Mouse (Mus musculus) forebrain, embryonic 10.5 days (tissue): ENCODE data around the gene Atp6v0d1. TPM values are rescaled to one million over a fixed set of nuclear protein-coding genes. Genes with fewer than 3 reads are reported as not detected.

Experiments
- DNase-seq: peaks from one replicate; pipeline ENCODE4 v3.0.0-alpha.2; 2017; ENCODE audit warnings: low spot score; ENCODE audit errors: extremely low spot score
- H3K27ac ChIP-seq: fragments of 300-500 bp; sonication (generic); 2 replicates; pipeline ENCODE4 v1.5.1; 2016; ENCODE audit warnings: mild to moderate bottlenecking
- H3K27me3 ChIP-seq: fragments of 300-500 bp; sonication (generic); 2 replicates; pipeline ENCODE4 v1.6.1; 2016; ENCODE audit warnings: mild to moderate bottlenecking; ENCODE audit not compliant: poor library complexity, severe bottlenecking
- H3K36me3 ChIP-seq: fragments of 300-500 bp; sonication (generic); replicated peaks from 2 replicates; pipeline ENCODE4 v1.6.1; 2016; ENCODE audit warnings: mild to moderate bottlenecking, moderate library complexity
- H3K4me1 ChIP-seq: fragments of 300-500 bp; sonication (generic); 2 replicates; pipeline ENCODE4 v1.6.1; 2016
- H3K4me3 ChIP-seq: fragments of 300-500 bp; sonication (generic); 2 replicates; pipeline ENCODE4 v1.5.1; 2016; ENCODE audit warnings: mild to moderate bottlenecking, moderate library complexity
- H3K9me3 ChIP-seq: fragments of 300-500 bp; sonication (generic); 2 replicates; pipeline ENCODE4 v1.6.1; 2016; ENCODE audit warnings: mild to moderate bottlenecking, moderate library complexity
- WGBS: fragments of 180-500 bp; shearing (Covaris S2); methylation state at CpG from one replicate; pipeline ENCODE4 v1.1.7; 2016; 5-methylcytosine and 5-hydroxymethylcytosine counted together
- polyA plus RNA-seq: library from polyadenylated mRNA; unstranded; fragments of >200 nt; fragmentation: Nextera tagmentation; extraction: Ambion mirVana; gene quantifications from 2 replicates; pipeline ENCODE4 v1.2.1, GENCODE M21; 2016

Gene Atp6v0d1
- polyA plus RNA-seq, 1 experiment from 2014 or later: 73.4 TPM

DNA sequence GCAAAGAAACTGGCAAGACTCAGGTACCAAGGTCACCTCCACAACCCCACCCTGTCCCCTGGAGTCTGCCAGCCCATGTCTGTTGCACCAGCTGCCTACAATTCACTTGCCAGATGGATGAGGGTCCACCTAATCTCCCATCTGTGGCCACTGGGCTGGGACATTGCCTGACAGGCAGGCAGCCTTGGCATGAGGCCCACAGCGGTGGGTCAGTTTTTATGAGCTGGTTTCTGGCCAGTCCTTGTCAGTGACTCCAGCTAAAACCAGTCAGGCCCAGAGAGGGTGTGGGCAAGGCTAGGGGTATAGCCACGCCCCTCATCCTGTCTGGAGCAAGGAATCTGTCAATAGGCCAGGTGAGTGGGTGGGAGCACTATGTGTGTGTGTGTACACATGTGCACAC lies 38.7 kb downstream of the Atp6v0d1 start:
- H3K36me3 ChIP-seq: peaks cover 54% of the 10 kb centered on the region
- H3K27ac ChIP-seq: no peak overlapping the region
- whole genome bisulfite sequencing: 93% methylated on average over 2 of the region's 2 CpGs
- H3K9me3 ChIP-seq: no peaks in the 10 kb centered on the region
- DNase-seq: no peak
- H3K4me1 ChIP-seq: peaks cover 26% of the 10 kb centered on the region
- H3K4me3 ChIP-seq: no peak overlapping the region
- no peaks in the 10 kb centered on the region for H3K27me3 ChIP-seq

DNA sequence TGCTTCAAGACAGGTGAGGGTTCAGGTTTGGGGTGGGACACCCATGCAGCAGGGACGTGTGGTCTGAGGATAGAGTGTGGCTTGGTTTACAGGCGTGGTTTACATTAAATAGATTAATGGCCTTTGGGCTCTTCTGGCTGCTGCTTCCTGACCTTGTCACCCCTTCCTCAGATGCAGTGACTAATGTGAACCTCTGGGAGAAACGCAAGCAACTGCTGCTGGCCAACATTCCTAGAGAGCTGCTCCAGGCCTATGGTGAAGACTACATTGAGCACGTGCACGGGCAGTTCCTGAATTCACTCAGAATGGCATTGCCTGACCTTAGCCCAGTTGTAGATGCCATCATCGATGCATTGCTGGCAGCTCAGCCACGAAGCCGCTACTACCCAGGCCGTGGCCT lies 43.0 kb downstream of the Atp6v0d1 start:
- 83% methylated on average over 9 of the region's 9 CpGs for WGBS
- no peaks in the 10 kb centered on the region for H3K9me3 ChIP-seq

GRCm38 (mm10) chr8:105521995-105522769 lies 43.7 kb downstream of the Atp6v0d1 start:
- peaks cover 63% of the 10 kb centered on the region for H3K4me1 ChIP-seq
- 86% methylated on average over 21 of the region's 21 CpGs for WGBS
- peak overlapping the region; percentile 89; the same call in 1 of the 2 replicates for H3K27ac ChIP-seq
- H3K36me3 ChIP-seq: peaks cover 38% of the 10 kb centered on the region
- no peak for DNase-seq
- no peaks in the 10 kb centered on the region for H3K9me3 ChIP-seq
- peaks cover 31% of the 10 kb centered on the region for H3K27me3 ChIP-seq
- H3K4me3 ChIP-seq: no peak overlapping the region

More for the DNA sequence above, 43.0 kb downstream of the Atp6v0d1 start:
- no peak overlapping the region for H3K27ac ChIP-seq
- H3K27me3 ChIP-seq: peaks cover 24% of the 10 kb centered on the region
- no peak for DNase-seq
- peaks cover 39% of the 10 kb centered on the region for H3K36me3 ChIP-seq
- H3K4me3 ChIP-seq: no peak overlapping the region
- peaks cover 56% of the 10 kb centered on the region for H3K4me1 ChIP-seq

- peak; percentile 57 for DNase-seq
- Histone ChIP-seq H3K36me3 (peaks cover 35% of the 10 kb centered on the region), H3K4me1 (peaks cover 73% of the 10 kb centered on the region), H3K4me3 (peak overlapping the region; percentile 75), H3K27me3 (peaks cover 43% of the 10 kb centered on the region), H3K9me3 (no peaks in the 10 kb centered on the region), H3K27ac (peak overlapping the region; percentile 89)
- WGBS: 1% methylated on average over 3 of the region's 3 CpGs
Measured at GRCm38 (mm10) chr8:105521061-105521460, 44.8 kb downstream of the Atp6v0d1 start.

GRCm38 (mm10) chr8:105520521-105520920 lies 45.3 kb downstream of the Atp6v0d1 start:
- DNase-seq: no peak
- H3K27me3 ChIP-seq: peaks cover 48% of the 10 kb centered on the region
- H3K36me3 ChIP-seq: peaks cover 35% of the 10 kb centered on the region
- peak overlapping the region; percentile 75 for H3K4me3 ChIP-seq
- H3K9me3 ChIP-seq: no peaks in the 10 kb centered on the region
- peaks cover 77% of the 10 kb centered on the region for H3K4me1 ChIP-seq
- peak overlapping the region; percentile 89 for H3K27ac ChIP-seq
- 23% methylated on average over 5 of the region's 5 CpGs for WGBS

- WGBS: 2% methylated on average over 2 of the region's 2 CpGs
- DNase-seq: no peak
- Histone ChIP-seq H3K9me3 (no peaks in the 10 kb centered on the region), H3K36me3 (peaks cover 26% of the 10 kb centered on the region), H3K27ac (peak overlapping the region; percentile 89), H3K4me1 (peaks cover 77% of the 10 kb centered on the region), H3K4me3 (peak overlapping the region; percentile 75), H3K27me3 (peaks cover 57% of the 10 kb centered on the region)
Measured at GRCm38 (mm10) chr8:105519591-105519990, 46.3 kb downstream of the Atp6v0d1 start.

- Histone ChIP-seq H3K9me3 (no peaks in the 10 kb centered on the region), H3K36me3 (peaks cover 18% of the 10 kb centered on the region), H3K4me1 (peaks cover 81% of the 10 kb centered on the region), H3K4me3 (peak within 1 kb of the TSS; percentile 75), H3K27ac (peak within 1 kb of the TSS; percentile 89), H3K27me3 (peaks cover 66% of the 10 kb centered on the region)
- peak; percentile 60 for DNase-seq
- WGBS: under 1% methylated on average over 68 of the region's 68 CpGs
Measured at GRCm38 (mm10) chr8:105518436-105519313, 47.2 kb downstream of the Atp6v0d1 start, which contains the start of gene Hsd11b2. Gene Hsd11b2 (plus strand): TSS chr8:105518755.

DNA sequence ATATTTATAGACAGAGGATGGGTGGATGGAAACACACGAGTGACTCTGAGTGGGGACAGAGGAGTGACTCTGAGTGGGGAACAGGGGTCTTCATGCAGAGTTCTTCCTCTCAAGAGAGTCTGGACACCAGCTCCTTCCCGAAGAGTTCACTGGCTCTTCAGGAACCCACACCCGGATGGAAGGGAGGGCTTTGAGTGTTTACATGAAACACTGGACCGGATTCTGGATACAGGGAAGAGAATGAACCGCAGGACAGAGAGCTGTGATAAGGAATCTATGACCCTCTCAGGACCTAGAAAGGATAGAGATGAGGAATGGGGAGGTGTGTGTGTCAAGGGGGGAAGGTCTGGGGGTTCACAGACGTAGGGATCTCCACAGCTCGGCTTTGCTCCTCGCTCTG lies 48.5 kb downstream of the Atp6v0d1 start:
- no peak for DNase-seq
- no peaks in the 10 kb centered on the region for H3K9me3 ChIP-seq
- H3K27me3 ChIP-seq: peaks cover 66% of the 10 kb centered on the region
- no peak overlapping the region for H3K4me3 ChIP-seq
- H3K27ac ChIP-seq: 0 out of 2 replicates have a peak overlapping the region, but pooled peaks have one; percentile 89
- peaks cover 5% of the 10 kb centered on the region for H3K36me3 ChIP-seq
- H3K4me1 ChIP-seq: peaks cover 72% of the 10 kb centered on the region
- 48% methylated on average over 8 of the region's 8 CpGs for WGBS

DNA sequence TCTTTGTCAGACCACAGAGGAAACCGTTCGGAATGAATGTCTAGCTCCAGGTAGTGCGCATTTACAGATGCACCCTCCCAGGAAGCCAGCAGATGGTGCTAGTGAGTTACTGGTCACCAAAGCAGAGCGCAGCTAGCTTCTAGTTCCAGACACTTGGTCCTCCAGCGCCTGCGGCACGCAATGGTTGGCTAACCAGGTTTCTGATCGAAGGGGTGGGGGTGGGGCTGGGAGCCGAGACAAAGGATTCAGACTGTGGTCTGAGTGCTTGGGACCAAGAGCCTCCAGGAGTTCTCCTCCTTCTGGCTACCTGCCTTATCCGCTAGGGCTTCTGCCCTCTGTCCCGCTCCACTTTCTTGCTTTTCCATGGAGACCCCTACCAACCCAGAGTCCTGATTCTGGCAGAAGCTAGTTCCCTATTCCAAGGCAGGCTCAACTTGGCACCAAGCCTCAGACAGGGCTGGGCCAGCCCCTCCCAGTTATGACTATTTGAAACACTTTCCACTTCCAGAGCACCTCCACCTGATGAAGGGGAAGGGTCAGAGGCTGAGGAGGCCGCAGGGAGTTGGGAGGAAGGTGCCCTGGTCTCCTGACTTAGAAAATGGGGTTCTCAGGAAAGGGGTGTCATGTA lies 49.7 kb downstream of the Atp6v0d1 start:
- Histone ChIP-seq H3K4me1 (peaks cover 60% of the 10 kb centered on the region), H3K9me3 (no peaks in the 10 kb centered on the region)

DNA sequence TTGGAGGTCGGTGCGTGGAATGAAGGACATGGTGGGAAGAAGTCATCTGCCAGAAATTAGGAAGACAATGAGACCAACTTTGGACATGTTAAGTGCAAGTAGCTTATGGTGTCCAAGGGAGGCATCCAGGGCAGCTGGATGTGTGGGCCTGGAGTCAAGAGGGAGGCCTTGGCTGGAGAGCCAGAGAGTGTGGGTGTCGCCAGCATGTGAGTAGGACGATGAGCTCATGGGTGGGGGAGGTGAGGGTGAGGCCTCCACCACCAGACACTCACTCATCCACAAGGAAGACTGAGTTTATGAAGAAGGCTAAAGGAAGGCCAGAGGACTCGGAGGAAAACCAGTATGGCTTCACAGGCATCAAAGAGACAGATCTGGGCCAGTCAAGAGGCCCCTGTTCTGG lies 51.2 kb downstream of the Atp6v0d1 start:
- Histone ChIP-seq H3K36me3 (no peaks in the 10 kb centered on the region), H3K9me3 (no peaks in the 10 kb centered on the region), H3K4me1 (peaks cover 54% of the 10 kb centered on the region), H3K4me3 (no peak overlapping the region), H3K27me3 (peaks cover 55% of the 10 kb centered on the region), H3K27ac (no peak overlapping the region)
- 88% methylated on average over 5 of the region's 5 CpGs for WGBS
- no peak for DNase-seq

More for the DNA sequence above, 49.7 kb downstream of the Atp6v0d1 start:
- H3K36me3 ChIP-seq: no peaks in the 10 kb centered on the region
- H3K27ac ChIP-seq: peak overlapping the region; percentile 82
- DNase-seq: peak; percentile 88
- WGBS: 9% methylated on average over 12 of the region's 12 CpGs
- peaks cover 65% of the 10 kb centered on the region for H3K27me3 ChIP-seq
- H3K4me3 ChIP-seq: peak overlapping the region; percentile 38

- 89% methylated on average over 6 of the region's 6 CpGs for WGBS
- Histone ChIP-seq H3K4me3 (no peak overlapping the region), H3K27me3 (peaks cover 51% of the 10 kb centered on the region), H3K4me1 (peaks cover 54% of the 10 kb centered on the region), H3K36me3 (no peaks in the 10 kb centered on the region), H3K9me3 (no peaks in the 10 kb centered on the region), H3K27ac (no peak overlapping the region)
- DNase-seq: no peak
Measured at GRCm38 (mm10) chr8:105514194-105514593, 51.7 kb downstream of the Atp6v0d1 start.

DNA sequence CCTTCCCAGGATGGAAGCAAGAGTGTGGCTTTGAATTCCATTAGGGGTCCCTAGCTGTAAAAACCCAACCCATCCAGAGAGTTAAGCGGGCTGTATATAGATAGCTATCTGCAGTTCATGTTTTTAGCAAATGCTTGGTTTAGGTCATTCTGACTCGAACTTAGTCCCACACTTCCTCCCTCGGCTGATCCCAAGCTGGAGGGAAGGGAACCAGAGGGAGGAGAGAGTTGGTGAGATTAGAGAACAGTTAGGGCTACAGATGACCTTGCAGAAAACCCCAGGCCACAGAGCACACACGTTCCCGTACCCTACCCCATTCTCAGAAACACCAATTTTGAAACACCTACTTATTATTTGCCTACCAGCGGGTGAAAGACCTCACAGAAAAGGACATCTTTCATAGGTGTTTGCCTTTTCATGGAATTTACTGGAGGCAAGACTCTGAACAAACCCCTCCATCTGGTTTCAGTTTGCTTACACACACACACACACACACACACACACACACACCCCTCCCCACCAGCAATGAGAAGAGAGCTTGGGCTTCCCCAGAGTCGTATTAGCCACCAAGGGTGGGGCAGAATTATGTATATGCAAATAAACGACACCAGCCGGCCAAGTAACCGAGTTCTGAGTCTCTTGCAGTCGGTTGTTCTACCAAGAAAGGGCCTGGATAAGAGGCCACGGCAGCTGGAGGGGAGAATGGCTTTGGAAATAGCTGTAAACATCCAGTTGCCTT lies 55.7 kb downstream of the Atp6v0d1 start:
- no peak for DNase-seq
- WGBS: 59% methylated on average over 12 of the region's 12 CpGs
- H3K27ac ChIP-seq: no peak overlapping the region

More for the DNA sequence above, 55.7 kb downstream of the Atp6v0d1 start:
- Histone ChIP-seq H3K9me3 (no peaks in the 10 kb centered on the region), H3K4me3 (no peak overlapping the region), H3K4me1 (peaks cover 31% of the 10 kb centered on the region), H3K27me3 (peaks cover 15% of the 10 kb centered on the region), H3K36me3 (no peaks in the 10 kb centered on the region)
